Mouse (Mus musculus): ENCODE data around the gene Il18r1. TPM values are rescaled to one million over a fixed set of nuclear protein-coding genes. Genes with fewer than 3 reads are reported as not detected.

Gene Il18r1
- total RNA-seq (2014; fragmentation: Nextera tagmentation) (0.55 and 2.5 TPM in 2 replicates), total RNA-seq (2017) (1.9 and 6.2 TPM in 2 replicates)

DNA sequence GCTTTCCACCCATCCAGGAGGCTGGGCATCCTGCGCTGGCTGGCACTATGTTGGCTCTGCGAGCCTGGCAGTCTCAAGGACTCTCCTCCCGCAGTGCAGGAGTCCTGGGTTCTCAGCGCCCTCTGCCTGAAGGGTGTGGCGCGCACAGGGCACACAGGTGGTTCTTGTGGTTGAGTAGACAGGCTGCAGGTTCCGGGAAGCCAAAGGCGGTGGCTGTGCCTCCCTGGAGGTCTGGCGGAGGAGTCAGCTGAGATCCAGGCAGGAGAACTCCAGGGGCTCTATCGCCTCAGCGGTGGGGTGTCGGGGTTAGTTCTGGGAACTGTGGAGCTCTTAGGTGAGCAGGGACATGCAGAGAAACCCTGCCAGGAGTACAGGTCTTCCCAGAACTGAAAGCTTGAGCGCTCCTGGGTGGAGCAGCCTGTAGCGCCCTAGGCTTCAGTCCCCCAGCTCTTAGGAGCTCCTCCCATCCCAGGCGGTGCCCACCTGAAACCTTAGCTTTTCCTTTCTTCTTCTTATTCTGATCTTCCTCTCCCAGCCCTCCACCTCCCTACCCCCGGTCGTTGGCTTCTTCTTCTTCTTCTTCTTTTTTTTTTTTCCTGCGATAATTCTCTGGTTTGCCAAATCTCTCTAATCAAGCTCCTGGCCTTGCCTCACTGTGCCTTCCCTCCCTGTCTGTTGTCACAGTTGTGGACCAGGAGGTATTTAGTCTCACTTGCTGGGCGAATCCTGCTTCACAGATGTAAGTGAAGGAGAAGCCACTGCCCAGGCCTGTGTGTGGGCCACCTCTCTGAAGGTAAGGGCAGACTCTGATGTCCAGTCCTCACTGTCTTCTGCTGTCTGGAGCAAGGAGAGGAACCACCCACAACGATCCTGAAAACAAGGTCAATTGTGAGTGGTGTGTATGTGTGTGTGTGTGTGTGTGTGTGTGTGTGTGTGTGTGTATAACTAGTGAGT lies at the start of gene Il18r1:
Il18r1 (plus strand) TSS at position 76 of the 954 bp plus-strand sequence.
- ATAC-seq (replicated peaks; ENCODE audit: low FRiP score, low TSS enrichment, poor library complexity, severe bottlenecking), result peak; percentile 59

GRCm38 (mm10) chr1:40417034-40417433 lies 48.3 kb upstream of the Il18r1 start:
- no peak for ATAC-seq (replicated peaks; ENCODE audit: low FRiP score, low TSS enrichment, poor library complexity, severe bottlenecking)

GRCm38 (mm10) chr1:40418512-40418911 lies 46.8 kb upstream of the Il18r1 start:
- no peak for ATAC-seq (replicated peaks; ENCODE audit: low FRiP score, low TSS enrichment, poor library complexity, severe bottlenecking)

- no peak for ATAC-seq (replicated peaks; ENCODE audit: low FRiP score, low TSS enrichment, poor library complexity, severe bottlenecking)
These were observed 41.5 kb upstream of the Il18r1 start for GRCm38 (mm10) chr1:40423892-40424291.

GRCm38 (mm10) chr1:40427270-40427669 lies 38.1 kb upstream of the Il18r1 start:
- no peak for ATAC-seq (replicated peaks; ENCODE audit: low FRiP score, low TSS enrichment, poor library complexity, severe bottlenecking)

- no peak for ATAC-seq (replicated peaks; ENCODE audit: low FRiP score, low TSS enrichment, poor library complexity, severe bottlenecking)
These were observed 37.5 kb upstream of the Il18r1 start for GRCm38 (mm10) chr1:40427901-40428300.

- peak; percentile 90 for ATAC-seq (replicated peaks; ENCODE audit: low FRiP score, low TSS enrichment, poor library complexity, severe bottlenecking)
These were observed 36.3 kb upstream of the Il18r1 start, which contains the start of gene Il1rl1 for GRCm38 (mm10) chr1:40428910-40429675. Il1rl1 (plus strand) TSS chr1:40429570.

DNA sequence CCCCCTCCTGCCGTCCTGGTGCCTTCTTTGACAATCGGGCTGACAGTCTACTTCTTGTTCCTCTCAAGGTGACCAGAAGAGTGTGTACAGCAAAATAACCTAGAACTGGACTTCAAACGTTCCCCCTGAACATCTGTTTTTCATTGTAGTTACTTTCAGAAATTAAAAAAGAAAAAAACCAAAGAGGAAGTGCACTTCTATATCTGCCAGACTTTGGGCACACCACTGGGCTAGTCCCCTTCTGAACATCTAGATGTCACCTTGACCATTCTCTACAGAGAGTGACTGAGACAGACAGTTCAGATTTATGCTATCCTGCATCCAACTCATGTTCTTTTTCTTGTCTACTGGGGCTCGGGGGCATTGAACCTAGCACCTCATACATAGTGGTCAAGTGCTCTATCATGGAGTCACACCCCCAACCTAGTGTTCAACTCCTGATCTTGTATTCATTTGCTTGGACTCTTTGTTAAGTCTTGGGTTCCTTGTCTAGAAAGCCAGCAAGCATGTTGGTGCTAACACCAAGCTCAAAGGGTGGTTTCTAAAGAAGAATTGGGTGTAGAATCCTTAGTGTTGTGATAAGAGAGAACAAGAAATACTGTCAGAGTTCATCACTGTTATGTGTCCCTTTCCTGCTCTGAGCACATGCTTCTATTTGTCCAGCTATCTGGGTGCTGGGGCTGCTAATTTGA lies 35.1 kb upstream of the Il18r1 start:
- no peak for ATAC-seq (replicated peaks; ENCODE audit: low FRiP score, low TSS enrichment, poor library complexity, severe bottlenecking)

DNA sequence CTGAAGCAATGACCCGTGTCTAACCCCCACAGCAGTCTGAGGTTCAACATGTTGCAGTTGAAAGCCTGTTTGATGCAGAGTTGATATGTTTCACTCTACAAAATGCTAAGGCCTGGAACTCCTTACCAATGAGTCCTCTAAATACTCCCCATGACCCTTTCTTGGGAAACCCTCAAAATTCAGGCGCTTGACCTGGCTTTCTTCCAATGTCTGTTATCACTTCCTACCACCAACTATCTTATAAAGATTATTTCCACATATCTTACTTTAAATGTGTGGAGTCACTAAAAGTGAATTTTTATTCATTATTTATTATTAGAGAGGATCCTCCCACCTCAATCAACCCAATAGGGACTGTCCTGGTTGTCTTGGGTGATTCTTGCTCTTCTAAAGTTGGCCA lies 33.2 kb upstream of the Il18r1 start:
- no peak for ATAC-seq (replicated peaks; ENCODE audit: low FRiP score, low TSS enrichment, poor library complexity, severe bottlenecking)

DNA sequence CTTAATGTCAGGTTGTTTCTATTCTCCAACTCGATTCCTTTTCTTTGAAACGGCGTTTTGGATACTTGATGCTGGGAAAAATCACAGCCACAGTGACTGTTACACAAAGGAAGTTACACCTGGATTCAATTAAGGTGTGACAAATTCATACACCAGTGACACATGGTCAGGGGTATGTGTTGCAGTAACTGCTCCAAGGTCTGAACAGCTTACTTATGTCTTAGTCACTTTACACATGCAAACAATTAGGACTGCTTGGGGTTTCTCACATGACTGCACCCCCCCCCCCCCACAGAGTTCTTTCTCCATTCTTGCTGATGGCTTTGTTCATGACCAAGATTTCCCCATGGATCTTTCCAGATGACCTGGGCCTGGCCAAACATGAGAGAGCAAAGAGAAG lies 29.4 kb upstream of the Il18r1 start:
- no peak for ATAC-seq (replicated peaks; ENCODE audit: low FRiP score, low TSS enrichment, poor library complexity, severe bottlenecking)

DNA sequence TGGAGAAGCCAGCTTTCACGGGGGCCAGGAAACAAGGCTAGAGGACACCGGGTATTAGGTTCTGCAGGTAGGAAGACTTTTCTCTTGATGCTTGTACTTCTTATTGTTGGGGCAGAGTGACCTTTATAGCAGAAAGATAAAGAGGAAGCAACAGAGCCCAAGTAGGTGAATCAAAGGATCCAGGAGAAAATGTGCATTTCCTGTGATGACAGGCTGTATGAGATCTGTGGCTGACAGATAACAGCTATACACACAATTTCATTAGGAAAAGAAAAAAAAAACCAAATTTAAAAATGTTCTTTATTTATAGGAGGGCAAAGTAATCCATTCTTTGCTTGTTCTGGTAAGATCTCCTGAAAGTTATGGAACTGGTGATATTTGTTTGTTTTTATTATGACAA lies 28.0 kb upstream of the Il18r1 start:
- ATAC-seq (replicated peaks; ENCODE audit: low FRiP score, low TSS enrichment, poor library complexity, severe bottlenecking), result peak; percentile 67

DNA sequence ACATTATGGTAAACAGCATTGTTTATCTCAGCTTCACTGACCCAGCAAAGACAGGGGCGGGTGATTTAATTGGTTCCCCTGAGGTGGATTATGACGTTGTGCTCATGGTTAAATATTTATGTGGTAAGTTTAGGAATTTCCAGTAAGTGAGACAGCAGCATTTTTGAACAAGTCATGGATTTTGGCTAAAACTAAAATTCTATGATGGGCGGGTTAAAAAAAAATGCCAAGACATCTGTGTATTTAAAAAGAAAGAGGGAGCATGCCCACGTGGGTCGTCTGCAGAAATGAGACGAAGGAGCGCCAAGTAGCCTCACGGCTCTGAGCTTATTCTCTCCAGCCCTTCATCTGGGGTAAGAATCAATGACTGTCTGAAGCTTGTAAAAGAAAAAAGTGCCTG lies 25.8 kb upstream of the Il18r1 start:
- ATAC-seq (replicated peaks; ENCODE audit: low FRiP score, low TSS enrichment, poor library complexity, severe bottlenecking), result no peak

DNA sequence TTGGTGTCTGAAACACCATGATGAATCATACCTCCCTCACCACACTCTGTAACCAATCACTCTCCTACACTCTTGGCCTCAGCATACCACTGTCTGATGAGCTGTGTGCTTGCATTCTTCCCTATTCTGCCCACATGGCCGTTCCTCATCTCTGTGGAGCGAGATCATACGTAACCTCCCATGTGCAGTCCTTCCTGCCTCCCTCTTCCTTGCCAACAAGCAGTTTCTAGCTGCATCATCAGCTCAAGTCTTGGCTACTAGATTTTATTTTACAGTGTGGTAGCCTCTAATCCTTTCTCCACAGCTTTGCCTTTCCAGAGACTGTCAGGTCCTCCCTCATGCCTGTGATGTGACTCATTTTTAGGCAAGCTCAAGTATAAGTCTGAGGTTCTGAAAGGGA lies 20.6 kb upstream of the Il18r1 start:
- no peak for ATAC-seq (replicated peaks; ENCODE audit: low FRiP score, low TSS enrichment, poor library complexity, severe bottlenecking)

DNA sequence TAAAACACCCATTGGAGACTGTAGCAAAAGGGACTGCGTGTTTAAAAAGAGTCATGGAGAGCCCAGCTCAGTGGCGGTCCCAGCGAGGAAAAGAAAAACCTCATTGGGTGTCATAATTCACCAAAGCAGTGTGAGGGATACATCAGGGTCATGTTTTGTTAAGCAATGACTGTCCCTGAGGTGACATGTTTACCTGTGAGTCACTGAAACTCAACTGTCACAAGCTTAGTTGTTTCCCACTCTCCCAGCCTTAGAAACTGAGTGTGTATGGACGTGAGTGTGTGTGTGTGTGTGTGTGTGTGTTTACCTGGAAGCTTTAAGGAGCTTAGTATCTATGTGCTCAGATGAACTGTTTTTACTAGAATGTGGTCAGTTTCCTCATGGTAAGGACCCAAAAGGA lies 2.0 kb downstream of the Il18r1 start:
- ATAC-seq (replicated peaks; ENCODE audit: low FRiP score, low TSS enrichment, poor library complexity, severe bottlenecking), result no peak

GRCm38 (mm10) chr1:40468805-40469204 lies 3.5 kb downstream of the Il18r1 start:
- ATAC-seq (replicated peaks; ENCODE audit: low FRiP score, low TSS enrichment, poor library complexity, severe bottlenecking), result no peak

- ATAC-seq (replicated peaks; ENCODE audit: low FRiP score, low TSS enrichment, poor library complexity, severe bottlenecking), result peak; percentile 80
These were observed 4.5 kb downstream of the Il18r1 start for GRCm38 (mm10) chr1:40469900-40470299.

GRCm38 (mm10) chr1:40472401-40472800 lies 7.0 kb downstream of the Il18r1 start:
- no peak for ATAC-seq (replicated peaks; ENCODE audit: low FRiP score, low TSS enrichment, poor library complexity, severe bottlenecking)

DNA sequence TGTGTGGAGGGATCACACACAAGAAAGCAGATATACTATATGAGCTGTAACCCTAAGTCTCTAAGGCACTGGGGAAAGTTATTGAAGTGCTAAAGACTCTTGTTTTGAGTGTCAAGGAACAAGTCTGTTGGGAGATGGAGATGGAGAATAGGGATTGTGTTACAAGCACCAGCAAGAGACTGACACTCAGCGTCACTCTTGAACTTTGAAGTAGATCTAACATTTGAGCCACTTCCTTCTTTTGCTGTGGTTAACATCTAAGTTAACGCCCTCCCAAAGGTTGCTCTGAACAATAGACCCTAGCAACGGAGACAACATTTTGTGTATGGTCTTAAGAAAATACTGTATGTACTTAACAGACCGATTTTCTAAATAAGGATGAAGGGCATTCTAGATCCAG lies 8.3 kb downstream of the Il18r1 start:
- no peak for ATAC-seq (replicated peaks; ENCODE audit: low FRiP score, low TSS enrichment, poor library complexity, severe bottlenecking)

DNA sequence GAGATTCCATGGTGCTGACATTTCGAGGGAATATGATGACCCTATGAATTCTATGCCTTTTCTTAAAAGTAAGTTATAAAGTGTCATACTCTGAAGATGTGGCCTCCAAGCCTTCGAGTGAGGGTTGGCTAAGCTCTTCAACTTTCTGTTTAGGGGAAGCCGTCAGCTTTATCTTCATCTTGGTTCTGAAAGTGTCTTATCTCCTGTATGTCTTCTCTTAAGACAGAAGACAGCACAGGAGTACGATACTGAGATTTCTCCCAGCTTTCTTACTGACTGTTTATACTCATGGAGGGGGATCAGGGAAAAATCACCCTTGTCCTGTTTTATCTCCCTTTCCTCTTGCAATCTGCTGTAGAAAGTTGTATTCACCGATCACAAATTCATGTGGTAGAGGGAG lies 9.0 kb downstream of the Il18r1 start:
- ATAC-seq (replicated peaks; ENCODE audit: low FRiP score, low TSS enrichment, poor library complexity, severe bottlenecking), result no peak

GRCm38 (mm10) chr1:40475697-40476096 lies 10.3 kb downstream of the Il18r1 start:
- ATAC-seq (replicated peaks; ENCODE audit: low FRiP score, low TSS enrichment, poor library complexity, severe bottlenecking), result no peak

Data from megakaryocyte-erythroid progenitor cell, adult 5-6 weeks (primary cell).